Mouse (Mus musculus) lung, embryonic 15.5 days (tissue): ENCODE results near the gene Lime1. TPM values are rescaled to one million over a fixed set of nuclear protein-coding genes. Genes with fewer than 3 reads are reported as not detected.
A peak's percentile ranks its signal among the peaks of the same experiment; 100 is the strongest.

Experiments
- ATAC-seq: fragments of 200-750 bp; cut with Nextera tagmentation; 2 replicates; pipeline ENCODE4 v1.8.0; 2017; ENCODE audit warnings: moderate number of reproducible peaks, borderline replicate concordance; ENCODE audit not compliant: low FRiP score, low TSS enrichment; ENCODE audit errors: extremely low read depth
- H3K27ac ChIP-seq: fragments of 300-500 bp; sonication (generic); 2 replicates; pipeline ENCODE4 v1.5.1; 2015; ENCODE audit warnings: moderate library complexity, mild to moderate bottlenecking, inconsistent platforms
- H3K27me3 ChIP-seq: fragments of 300-500 bp; sonication (generic); 2 replicates; pipeline ENCODE4 v1.6.1; 2015; ENCODE audit warnings: inconsistent platforms
- H3K36me3 ChIP-seq: fragments of 300-500 bp; sonication (generic); 2 replicates; pipeline ENCODE4 v1.6.1; 2015; ENCODE audit warnings: inconsistent platforms
- H3K4me1 ChIP-seq: fragments of 300-500 bp; sonication (generic); 2 replicates; pipeline ENCODE4 v1.6.1; 2015; ENCODE audit warnings: inconsistent platforms
- H3K4me2 ChIP-seq: fragments of 300-500 bp; sonication (generic); 2 replicates; pipeline ENCODE4 v1.6.1; 2015; ENCODE audit warnings: inconsistent platforms, mild to moderate bottlenecking, moderate library complexity
- H3K4me3 ChIP-seq: fragments of 300-500 bp; sonication (generic); 2 replicates; pipeline ENCODE4 v1.5.1; 2015; ENCODE audit warnings: mild to moderate bottlenecking, inconsistent platforms
- H3K9ac ChIP-seq: fragments of 300-500 bp; sonication (generic); 2 replicates; pipeline ENCODE4 v1.6.1; 2015; ENCODE audit warnings: inconsistent platforms
- H3K9me3 ChIP-seq: fragments of 300-500 bp; sonication (generic); 2 replicates; pipeline ENCODE4 v1.6.1; 2016; ENCODE audit warnings: inconsistent platforms
- WGBS: fragments of 180-500 bp; shearing (Covaris S2); methylation state at CpG from one replicate; pipeline ENCODE4 v1.1.7; 2015; 5-methylcytosine and 5-hydroxymethylcytosine counted together
- polyA plus RNA-seq: library from polyadenylated mRNA; unstranded; fragments of >200 nt; fragmentation: Nextera tagmentation; extraction: Ambion mirVana; gene quantifications from 2 replicates; pipeline ENCODE4 v1.2.1, GENCODE M21; 2015

The Lime1 gene
- polyA plus RNA-seq: 20.8 and 21.9 TPM in 2 replicates

GRCm38 (mm10) chr2:181379778-181380177 is at the start of gene Lime1:
Lime1 (plus strand) TSS chr2:181380078.
- no peaks in the 10 kb centered on the region for H3K27me3 ChIP-seq
- peaks cover 46% of the 10 kb centered on the region for H3K36me3 ChIP-seq
- no peak within 1 kb of the TSS for H3K9ac ChIP-seq
- H3K9me3 ChIP-seq: no peaks in the 10 kb centered on the region
- no peak for ATAC-seq
- 0 out of 2 replicates have a peak, but pooled peaks cover 7% of the 10 kb centered on the region for H3K4me1 ChIP-seq
- no peak within 1 kb of the TSS for H3K4me2 ChIP-seq
- no peak within 1 kb of the TSS for H3K27ac ChIP-seq
- H3K4me3 ChIP-seq: no peak within 1 kb of the TSS
- WGBS: 90% methylated on average over 12 of the region's 12 CpGs

- no peak overlapping the region for H3K27ac ChIP-seq
- no peaks in the 10 kb centered on the region for H3K4me1 ChIP-seq
- no peak for ATAC-seq
These were observed 47.3 kb upstream of the Lime1 start for GRCm38 (mm10) chr2:181332542-181332941.

GRCm38 (mm10) chr2:181334023-181334422 is 45.9 kb upstream of the Lime1 start:
- Histone ChIP-seq H3K4me2 (no peak overlapping the region), H3K4me1 (no peaks in the 10 kb centered on the region), H3K27ac (no peak overlapping the region), H3K9ac (no peak overlapping the region), H3K9me3 (no peaks in the 10 kb centered on the region), H3K4me3 (no peak overlapping the region), H3K36me3 (peaks cover 68% of the 10 kb centered on the region), H3K27me3 (no peaks in the 10 kb centered on the region)
- WGBS: 53% methylated on average over 3 of the region's 3 CpGs
- ATAC-seq: no peak

More at GRCm38 (mm10) chr2:181332542-181332941, 47.3 kb upstream of the Lime1 start:
- Histone ChIP-seq H3K9me3 (no peaks in the 10 kb centered on the region), H3K27me3 (no peaks in the 10 kb centered on the region), H3K36me3 (peaks cover 74% of the 10 kb centered on the region), H3K4me2 (no peak overlapping the region), H3K4me3 (no peak overlapping the region), H3K9ac (no peak overlapping the region)

- WGBS: 79% methylated on average over 4 of the region's 4 CpGs
- no peak overlapping the region for H3K4me2 ChIP-seq
- no peak overlapping the region for H3K9ac ChIP-seq
- no peaks in the 10 kb centered on the region for H3K27me3 ChIP-seq
- ATAC-seq: no peak
- no peak overlapping the region for H3K27ac ChIP-seq
- H3K4me3 ChIP-seq: no peak overlapping the region
- no peaks in the 10 kb centered on the region for H3K9me3 ChIP-seq
- H3K4me1 ChIP-seq: no peaks in the 10 kb centered on the region
- peaks cover 69% of the 10 kb centered on the region for H3K36me3 ChIP-seq
These were observed 39.5 kb upstream of the Lime1 start for GRCm38 (mm10) chr2:181340426-181340825.

- H3K36me3 ChIP-seq: peaks cover 67% of the 10 kb centered on the region
- 89% methylated on average over 6 of the region's 6 CpGs for WGBS
These were observed 37.1 kb upstream of the Lime1 start for GRCm38 (mm10) chr2:181342766-181343165.

GRCm38 (mm10) chr2:181356780-181357179 is 23.1 kb upstream of the Lime1 start:
- Histone ChIP-seq H3K9me3 (no peaks in the 10 kb centered on the region), H3K4me2 (no peak overlapping the region), H3K9ac (no peak overlapping the region), H3K4me1 (no peaks in the 10 kb centered on the region), H3K36me3 (peaks cover 91% of the 10 kb centered on the region), H3K4me3 (no peak overlapping the region), H3K27ac (no peak overlapping the region), H3K27me3 (no peaks in the 10 kb centered on the region)
- 72% methylated on average over 3 of the region's 3 CpGs for WGBS
- no peak for ATAC-seq

More at GRCm38 (mm10) chr2:181342766-181343165, 37.1 kb upstream of the Lime1 start:
- H3K27me3 ChIP-seq: no peaks in the 10 kb centered on the region
- no peak overlapping the region for H3K27ac ChIP-seq
- H3K4me3 ChIP-seq: no peak overlapping the region
- H3K4me2 ChIP-seq: no peak overlapping the region
- no peaks in the 10 kb centered on the region for H3K4me1 ChIP-seq
- no peaks in the 10 kb centered on the region for H3K9me3 ChIP-seq
- H3K9ac ChIP-seq: no peak overlapping the region
- ATAC-seq: no peak

- Histone ChIP-seq H3K9ac (peak overlapping the region; percentile 91), H3K27ac (no peak overlapping the region), H3K4me2 (peak overlapping the region; percentile 95), H3K4me1 (peaks cover 31% of the 10 kb centered on the region), H3K27me3 (no peaks in the 10 kb centered on the region), H3K4me3 (peak overlapping the region; percentile 92), H3K36me3 (peaks cover 37% of the 10 kb centered on the region), H3K9me3 (no peaks in the 10 kb centered on the region)
- no peak for ATAC-seq
- WGBS: 75% methylated on average over 3 of the region's 3 CpGs
These were observed 15.9 kb upstream of the Lime1 start for GRCm38 (mm10) chr2:181363946-181364345.

GRCm38 (mm10) chr2:181364487-181364859 is 15.4 kb upstream of the Lime1 start:
- H3K36me3 ChIP-seq: peaks cover 35% of the 10 kb centered on the region

GRCm38 (mm10) chr2:181364860-181365596 is 14.8 kb upstream of the Lime1 start, which contains the start of the genes Zgpat and Arfrp1:
Zgpat (plus strand) TSS chr2:181364928.
Arfrp1 (minus strand) TSS chr2:181365404.
- Histone ChIP-seq H3K27me3 (no peaks in the 10 kb centered on the region), H3K27ac (peak within 1 kb of the TSS; percentile 90), H3K4me1 (peaks cover 31% of the 10 kb centered on the region), H3K36me3 (peaks cover 35% of the 10 kb centered on the region), H3K9me3 (no peaks in the 10 kb centered on the region), H3K4me2 (peak within 1 kb of the TSS; percentile 95), H3K9ac (peak within 1 kb of the TSS; percentile 91), H3K4me3 (peak within 1 kb of the TSS; percentile 92)
- WGBS: 0% methylated on average over 67 of the region's 71 CpGs
- peak; percentile 92 for ATAC-seq

More at GRCm38 (mm10) chr2:181364487-181364859, 15.4 kb upstream of the Lime1 start:
- peak; percentile 2; the same call in 1 of the 2 replicates for ATAC-seq
- peak overlapping the region; percentile 92 for H3K4me3 ChIP-seq
- 8% methylated on average over 14 of the region's 14 CpGs for WGBS
- peaks cover 31% of the 10 kb centered on the region for H3K4me1 ChIP-seq
- peak overlapping the region; percentile 90 for H3K27ac ChIP-seq
- no peaks in the 10 kb centered on the region for H3K27me3 ChIP-seq
- H3K9me3 ChIP-seq: no peaks in the 10 kb centered on the region
- peak overlapping the region; percentile 95 for H3K4me2 ChIP-seq
- peak overlapping the region; percentile 91 for H3K9ac ChIP-seq

- WGBS: 1% methylated on average over 20 of the region's 20 CpGs
- Histone ChIP-seq H3K9me3 (no peaks in the 10 kb centered on the region), H3K27me3 (no peaks in the 10 kb centered on the region), H3K9ac (peak overlapping the region; percentile 91), H3K36me3 (peaks cover 35% of the 10 kb centered on the region), H3K4me3 (peak overlapping the region; percentile 92), H3K27ac (peak overlapping the region; percentile 90), H3K4me2 (peak overlapping the region; percentile 95), H3K4me1 (peaks cover 31% of the 10 kb centered on the region)
- peak; percentile 66 for ATAC-seq
These were observed 14.2 kb upstream of the Lime1 start for GRCm38 (mm10) chr2:181365655-181366075.

- Histone ChIP-seq H3K4me1 (peaks cover 24% of the 10 kb centered on the region), H3K27me3 (no peaks in the 10 kb centered on the region), H3K9me3 (no peaks in the 10 kb centered on the region), H3K9ac (no peak overlapping the region), H3K36me3 (peaks cover 15% of the 10 kb centered on the region), H3K4me3 (no peak overlapping the region), H3K27ac (no peak overlapping the region), H3K4me2 (no peak overlapping the region)
- WGBS: 94% methylated on average over 5 of the region's 5 CpGs
- no peak for ATAC-seq
These were observed 9.9 kb upstream of the Lime1 start for GRCm38 (mm10) chr2:181370001-181370400.

GRCm38 (mm10) chr2:181375787-181376186 is 4.1 kb upstream of the Lime1 start:
- no peak overlapping the region for H3K4me3 ChIP-seq

More at GRCm38 (mm10) chr2:181375787-181376186, 4.1 kb upstream of the Lime1 start:
- Histone ChIP-seq H3K36me3 (peaks cover 27% of the 10 kb centered on the region), H3K4me2 (no peak overlapping the region), H3K9me3 (no peaks in the 10 kb centered on the region), H3K9ac (no peak overlapping the region), H3K4me1 (no peaks in the 10 kb centered on the region), H3K27ac (no peak overlapping the region), H3K27me3 (no peaks in the 10 kb centered on the region)
- ATAC-seq: no peak
- 90% methylated on average over 2 of the region's 2 CpGs for WGBS
